Mouse (Mus musculus): ENCODE data around the gene 1700021F07Rik.
A peak's percentile ranks its signal among the peaks of the same experiment; 100 is the strongest.

1700021F07Rik gene

GRCm38 (mm10) chr2:173522376-173522775 lies at the start of gene 1700021F07Rik:
Gene 1700021F07Rik, plus strand, starts transcription at chr2:173522586.
- no peak for DNase-seq

DNA sequence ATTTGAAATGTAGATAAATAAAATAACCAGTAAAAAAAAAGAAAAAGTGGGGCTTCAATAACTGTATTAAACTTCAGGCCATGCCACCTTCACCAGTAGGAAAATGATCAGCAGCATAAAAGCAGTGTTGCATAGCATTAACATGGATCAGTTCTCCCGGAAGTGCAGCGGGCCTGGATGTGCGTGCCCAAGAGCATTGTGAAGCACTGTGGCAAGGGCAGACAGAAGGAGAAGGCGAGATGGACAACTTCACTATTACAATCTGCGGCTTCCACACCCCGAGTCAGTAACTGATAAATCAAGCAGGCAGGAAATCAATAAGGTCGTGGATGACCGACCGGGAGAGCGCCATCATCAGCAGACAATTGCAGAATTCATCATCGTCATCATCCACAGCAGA lies 49.2 kb upstream of the 1700021F07Rik start:
- DNase-seq: no peak

DNA sequence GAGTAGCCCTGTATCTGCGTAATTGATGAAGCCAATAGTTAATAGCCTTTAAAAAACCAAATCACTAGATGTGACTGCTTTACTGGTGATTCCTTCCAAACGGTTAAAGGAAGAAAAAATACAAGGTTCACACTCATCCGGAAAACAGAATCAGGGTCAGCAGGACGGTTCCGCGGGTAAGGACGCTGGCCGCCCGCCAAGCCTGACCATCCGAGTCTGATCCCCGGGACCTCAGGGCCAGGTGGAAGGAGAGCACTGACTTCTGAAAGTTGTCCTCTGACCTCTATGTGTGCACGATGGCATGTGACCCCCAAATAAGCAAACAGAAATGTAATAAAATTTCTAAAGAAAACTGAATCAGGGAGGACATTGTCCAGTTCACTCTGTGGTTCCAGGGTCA lies 43.3 kb upstream of the 1700021F07Rik start:
- DNase-seq: no peak

- no peak for DNase-seq
Measured at GRCm38 (mm10) chr2:173484486-173484885, 37.9 kb upstream of the 1700021F07Rik start.

DNA sequence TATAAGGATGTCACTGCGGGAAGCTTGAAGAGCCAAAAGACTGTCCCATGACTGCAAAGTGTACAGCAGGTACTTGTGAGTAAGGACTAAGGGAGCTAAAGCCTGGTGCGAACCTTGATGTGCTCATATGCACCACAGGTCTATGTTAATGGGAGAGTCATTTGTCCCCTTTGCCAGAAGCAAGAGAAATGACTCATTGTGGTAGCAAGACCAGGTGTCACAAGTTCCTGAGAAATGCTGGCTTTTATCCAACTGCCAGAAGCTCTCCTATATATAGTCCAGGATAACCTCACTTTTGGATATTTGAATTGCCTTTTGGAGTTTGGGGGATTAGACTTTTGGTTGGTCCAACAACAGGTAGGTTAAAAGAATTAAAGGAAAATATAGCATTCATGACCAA lies 22.8 kb upstream of the 1700021F07Rik start:
- DNase-seq: no peak

DNA sequence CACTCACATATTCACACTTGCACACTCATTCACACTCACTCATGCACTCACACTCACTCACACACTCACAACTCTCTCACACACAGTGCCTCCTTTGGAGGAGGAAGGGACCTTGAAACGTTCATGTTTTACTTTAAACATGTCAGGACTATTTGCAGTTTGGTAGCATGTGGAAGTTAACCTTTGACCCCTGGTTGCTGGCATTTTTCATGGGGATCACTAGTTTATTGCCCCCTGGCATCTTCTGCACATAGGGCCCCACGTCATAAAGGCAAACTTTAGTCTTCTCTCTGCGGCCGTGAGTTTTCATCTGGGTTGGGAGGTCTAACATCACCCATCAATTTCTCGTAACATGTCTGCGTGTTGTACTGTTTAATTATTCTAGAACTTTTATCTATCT lies 8.4 kb upstream of the 1700021F07Rik start:
- DNase-seq: no peak

DNA sequence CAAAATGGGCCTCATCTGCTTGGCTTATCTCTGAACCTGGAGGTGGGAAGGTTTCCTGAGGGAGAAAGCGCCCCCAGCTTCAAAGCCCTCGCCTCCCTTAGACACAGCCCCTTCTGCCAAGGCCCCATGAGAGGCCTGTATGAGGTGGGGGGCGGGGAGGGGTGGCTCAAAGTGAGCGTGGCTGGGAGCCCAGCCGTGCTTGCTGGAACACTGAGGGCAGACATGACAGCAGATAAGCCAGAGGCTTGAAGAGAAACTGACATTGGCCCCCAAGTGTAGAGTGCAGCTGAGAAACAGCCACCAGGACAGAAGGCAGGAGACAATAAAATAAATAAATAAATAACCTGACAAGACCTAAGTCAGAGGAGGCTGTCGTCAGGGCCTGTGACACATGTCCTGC lies 7.2 kb upstream of the 1700021F07Rik start:
- DNase-seq: no peak

GRCm38 (mm10) chr2:173516150-173516855 lies 6.1 kb upstream of the 1700021F07Rik start:
- no peak for DNase-seq

GRCm38 (mm10) chr2:173528493-173528892 lies 6.1 kb downstream of the 1700021F07Rik start:
- DNase-seq: no peak

GRCm38 (mm10) chr2:173532711-173533462 lies 10.5 kb downstream of the 1700021F07Rik start:
- DNase-seq: no peak

DNA sequence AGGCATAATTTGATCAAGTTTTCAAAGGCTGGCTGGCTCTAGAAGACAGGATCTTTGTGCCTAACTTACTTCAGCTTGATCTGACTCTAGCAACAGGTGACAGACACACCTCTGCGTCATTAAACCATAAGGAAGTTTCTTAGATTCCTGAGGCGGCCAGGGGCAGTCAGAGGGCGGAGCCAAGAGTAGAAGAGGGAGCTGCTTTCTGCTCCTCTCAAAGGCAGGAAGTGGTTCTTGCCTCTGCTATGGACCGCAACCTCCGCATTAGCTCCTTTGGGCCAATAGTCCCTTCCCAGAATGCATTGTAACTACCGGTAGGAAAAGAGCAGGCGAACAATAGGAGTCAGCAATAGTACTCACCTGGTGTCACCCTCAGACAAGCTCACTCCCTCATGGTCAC lies 12.2 kb downstream of the 1700021F07Rik start:
- no peak for DNase-seq

GRCm38 (mm10) chr2:173535390-173535789 lies 13.0 kb downstream of the 1700021F07Rik start:
- peak; percentile 72 for DNase-seq

DNA sequence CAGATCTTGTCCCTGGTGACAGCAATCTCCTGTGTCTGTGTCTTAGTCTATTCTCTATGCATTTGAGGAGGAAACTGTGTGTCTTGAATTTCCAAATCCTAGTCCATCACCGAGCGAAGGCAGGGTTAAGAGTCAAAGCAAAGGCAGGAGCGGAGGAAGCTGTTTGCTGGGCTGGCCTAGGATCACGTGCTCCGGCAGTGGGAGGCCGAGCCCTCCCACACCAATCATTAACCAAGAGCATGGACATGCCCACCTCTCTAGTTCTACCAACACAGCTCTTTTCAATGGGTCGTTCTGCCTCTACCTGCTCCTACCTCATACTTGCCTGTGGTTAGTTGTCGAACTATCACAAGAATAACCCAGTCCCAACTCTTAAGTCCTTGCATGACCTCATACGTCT lies 13.5 kb downstream of the 1700021F07Rik start:
- DNase-seq: no peak

DNA sequence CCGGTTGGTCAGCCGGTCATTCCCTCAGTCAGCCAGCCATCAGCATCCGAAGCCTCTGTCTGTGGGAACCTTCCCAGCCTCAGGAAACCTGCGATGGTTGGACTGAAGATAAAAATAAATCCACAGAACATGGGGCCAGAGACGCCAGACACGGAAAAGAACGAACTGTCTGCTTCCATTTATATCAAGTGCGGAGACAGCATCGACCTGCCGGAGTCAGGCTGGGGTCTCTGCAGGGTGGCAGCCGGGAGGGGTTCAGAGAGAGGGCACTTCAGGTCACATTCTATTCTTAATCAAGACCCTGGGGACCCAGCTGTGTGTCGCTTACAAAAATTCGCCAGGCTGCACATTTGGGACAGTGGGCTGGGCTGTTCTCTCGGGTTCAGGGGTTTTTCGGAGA lies 17.4 kb downstream of the 1700021F07Rik start:
- no peak for DNase-seq

- DNase-seq: no peak
Measured at GRCm38 (mm10) chr2:173541748-173542147, 19.4 kb downstream of the 1700021F07Rik start.

DNA sequence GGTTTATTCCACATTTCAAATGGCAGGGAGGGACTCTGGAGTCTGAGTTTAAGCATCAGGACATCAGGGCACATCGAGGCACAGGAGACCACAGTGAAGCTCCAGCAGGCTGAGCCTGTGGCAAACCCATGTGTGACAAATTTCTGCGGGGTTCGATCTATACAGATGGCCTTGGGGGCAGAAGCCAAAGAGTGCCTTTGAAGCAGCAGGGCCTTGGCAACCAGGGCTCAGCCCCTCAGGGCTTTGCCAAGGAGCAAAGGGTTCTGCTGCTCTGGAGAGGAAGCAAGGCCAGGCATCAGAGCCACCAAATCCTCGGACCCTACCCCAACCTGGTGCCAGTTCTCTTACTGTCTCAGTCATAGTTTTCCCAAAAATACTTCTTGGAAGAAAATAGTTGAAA lies 20.3 kb downstream of the 1700021F07Rik start:
- DNase-seq: no peak

DNA sequence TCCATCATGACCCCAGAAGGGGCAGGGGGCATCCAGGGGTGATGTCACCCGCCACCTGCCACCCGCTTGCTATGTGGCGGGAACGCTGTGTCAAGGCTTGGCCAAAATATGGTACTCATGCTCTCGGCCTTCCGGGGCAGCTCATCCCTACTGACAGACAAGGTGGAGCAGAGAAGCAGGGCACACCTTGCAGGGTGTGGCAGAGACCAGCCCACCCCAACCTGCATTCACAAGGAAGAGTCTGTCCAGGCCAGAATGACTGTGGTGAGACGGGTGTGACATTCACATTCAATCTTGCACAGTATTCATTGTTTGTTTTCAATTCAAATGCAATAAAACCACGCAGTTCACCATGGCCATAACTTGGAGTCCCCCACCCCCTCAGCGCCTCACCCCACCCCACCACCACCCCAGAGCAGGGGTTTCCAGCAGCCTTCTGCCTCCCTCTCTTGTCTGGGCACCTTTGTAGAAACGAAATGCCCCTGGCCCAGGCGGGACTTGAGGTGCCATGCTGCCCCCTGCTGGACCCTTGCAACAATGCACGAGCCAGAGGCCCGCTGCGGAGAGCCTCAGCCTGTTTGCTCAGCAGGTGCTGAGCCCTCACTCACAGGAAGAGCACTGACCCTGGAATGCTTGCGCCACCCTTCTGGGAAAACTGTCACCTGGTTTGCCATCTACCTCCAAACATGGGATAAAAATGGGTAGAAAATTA lies 23.8 kb downstream of the 1700021F07Rik start:
- DNase-seq: peak; percentile 57

- DNase-seq: no peak
Measured at GRCm38 (mm10) chr2:173549236-173549635, 26.9 kb downstream of the 1700021F07Rik start.

DNA sequence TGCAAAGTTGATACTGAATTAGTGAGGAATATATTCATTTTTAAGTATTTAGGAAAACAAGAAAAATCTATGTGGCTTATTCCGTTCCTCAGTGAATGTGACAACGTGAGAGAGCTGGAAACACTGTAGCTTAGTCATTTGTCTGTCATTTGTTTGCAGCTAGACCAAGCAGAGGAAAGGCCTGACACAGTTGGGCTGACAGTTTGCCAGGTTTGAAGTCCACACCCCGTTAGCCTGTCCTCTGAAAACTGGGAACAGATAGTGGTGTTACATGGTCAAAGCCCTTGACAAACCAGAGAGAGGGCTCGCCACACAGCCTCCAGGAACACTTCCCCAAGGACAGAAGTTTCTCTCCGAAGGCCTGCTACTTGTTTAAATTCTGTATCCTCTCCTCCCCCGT lies 28.3 kb downstream of the 1700021F07Rik start:
- DNase-seq: no peak

GRCm38 (mm10) chr2:173553863-173554262 lies 31.5 kb downstream of the 1700021F07Rik start:
- DNase-seq: no peak

DNA sequence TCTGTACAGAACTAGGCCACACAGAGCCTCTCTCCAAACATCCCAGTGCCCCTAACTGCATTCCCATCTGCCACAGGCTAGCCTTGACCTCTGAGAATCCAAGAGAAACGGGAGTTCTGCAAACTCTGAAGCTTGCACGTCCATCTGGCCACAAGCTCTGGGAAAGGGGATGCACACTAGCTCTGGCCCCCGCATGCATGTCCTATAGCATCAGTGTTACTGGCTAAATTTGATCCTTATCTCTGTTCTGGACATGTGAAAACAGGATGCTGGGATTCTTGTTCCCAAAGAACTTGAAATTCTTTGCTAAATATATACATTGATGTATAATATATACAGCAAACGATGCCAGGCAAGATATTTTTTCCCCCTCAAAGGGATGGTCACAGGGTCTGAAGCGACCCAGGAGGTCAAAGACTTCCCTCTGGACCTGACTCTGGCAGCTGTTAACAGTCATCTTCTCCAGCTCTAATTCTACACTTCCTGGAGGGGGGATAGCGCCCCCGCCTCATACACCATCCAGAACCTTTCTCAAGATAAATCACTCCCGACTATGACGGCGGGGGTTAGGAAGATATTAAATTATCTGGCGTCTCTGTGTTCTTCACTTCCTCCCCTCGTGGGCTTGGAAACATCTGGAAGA lies 36.5 kb downstream of the 1700021F07Rik start:
- no peak for DNase-seq

GRCm38 (mm10) chr2:173561851-173562442 lies 39.6 kb downstream of the 1700021F07Rik start:
- DNase-seq: peak; percentile 26

GRCm38 (mm10) chr2:173563336-173563735 lies 41.0 kb downstream of the 1700021F07Rik start:
- DNase-seq: no peak

All from cerebellum, adult 9-10 months (tissue).